Mouse (Mus musculus) lung, postnatal 0 days (tissue): ENCODE measurements around the gene Gm27021. TPM values are rescaled to one million over a fixed set of nuclear protein-coding genes. Genes with fewer than 3 reads are reported as not detected.

Source experiments
- ATAC-seq: fragments of 200-750 bp; cut with Nextera tagmentation; 2 replicates; pipeline ENCODE4 v1.8.0; 2017; ENCODE audit warnings: moderate library complexity
- DNase-seq: peaks from one replicate; pipeline ENCODE4 v3.0.0-alpha.2; 2016; ENCODE audit warnings: low spot score
- H3K27ac ChIP-seq: fragments of 300-500 bp; sonication (generic); 2 replicates; pipeline ENCODE4 v1.5.1; 2014; ENCODE audit warnings: antibody characterized with exemption, mild to moderate bottlenecking, low read length, mixed read lengths
- H3K27me3 ChIP-seq: fragments of 300-500 bp; sonication (generic); replicated peaks from 2 replicates; pipeline ENCODE4 v1.6.1; 2014; ENCODE audit warnings: low read length, mixed read lengths; ENCODE audit not compliant: insufficient read depth
- H3K36me3 ChIP-seq: fragments of 300-500 bp; sonication (generic); 2 replicates; pipeline ENCODE4 v1.6.1; 2014; ENCODE audit warnings: low read length, mixed read lengths; ENCODE audit not compliant: insufficient read depth
- H3K4me1 ChIP-seq: fragments of 300-500 bp; sonication (generic); 2 replicates; pipeline ENCODE4 v1.6.1; 2014; ENCODE audit warnings: antibody characterized with exemption, low read depth, low read length, mixed read lengths; ENCODE audit not compliant: insufficient read depth
- H3K4me2 ChIP-seq: fragments of 300-500 bp; sonication (generic); replicated peaks from 2 replicates; pipeline ENCODE4 v1.6.1; 2014; ENCODE audit warnings: low read depth, mild to moderate bottlenecking, low read length, moderate library complexity, mixed read lengths
- H3K4me3 ChIP-seq: fragments of 300-500 bp; sonication (generic); 2 replicates; pipeline ENCODE4 v1.5.1; 2014; ENCODE audit warnings: low read depth, low read length
- H3K9ac ChIP-seq: fragments of 300-500 bp; sonication (generic); replicated peaks from 2 replicates; pipeline ENCODE4 v1.6.1; 2014; ENCODE audit warnings: low read depth, mild to moderate bottlenecking
- H3K9me3 ChIP-seq: fragments of 300-500 bp; sonication (generic); 2 replicates; pipeline ENCODE4 v1.6.1; 2016; ENCODE audit warnings: low read length, mixed read lengths
- CTCF ChIP-seq: IDR thresholded peaks from 2 replicates; pipeline ENCODE4 v1.5.1; 2016; ENCODE audit warnings: antibody characterized with exemption, mild to moderate bottlenecking
- EP300 ChIP-seq: IDR thresholded peaks from 2 replicates; pipeline ENCODE4 v1.6.1; 2016; ENCODE audit warnings: antibody characterized with exemption, mild to moderate bottlenecking, control low read depth
- WGBS: fragments of 180-500 bp; shearing (Covaris S2); extraction: QIAGEN DNeasy Blood & Tissue Kit; methylation state at CpG from one replicate; pipeline ENCODE4 v1.1.7; 2014; 5-methylcytosine and 5-hydroxymethylcytosine counted together
- polyA plus RNA-seq: library from polyadenylated mRNA; unstranded; fragments of >200 nt; fragmentation: Nextera tagmentation; extraction: Ambion mirVana; gene quantifications from 2 replicates; pipeline ENCODE4 v1.2.1, GENCODE M21; 2015

The Gm27021 gene
- polyA plus RNA-seq, 1 experiment from 2014 or later: 1.3 TPM

DNA sequence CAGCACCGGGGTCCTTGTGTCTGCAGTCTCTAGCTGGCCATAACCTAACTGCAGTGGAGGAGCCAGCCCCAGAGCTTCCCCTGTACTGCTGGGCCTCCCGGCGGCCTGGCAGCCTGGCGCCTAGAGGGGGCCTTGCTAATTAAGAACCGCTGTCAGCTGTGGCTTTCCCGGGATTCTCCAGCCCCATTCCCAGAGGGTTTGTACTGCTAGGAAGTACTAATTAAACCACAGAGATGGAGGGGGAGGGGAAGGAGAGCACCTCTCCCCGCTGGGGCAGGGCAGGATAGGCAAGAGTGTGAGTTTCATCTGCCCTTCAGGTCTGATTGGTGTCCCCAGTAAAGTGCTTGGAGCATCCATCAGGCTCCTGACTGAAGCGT, 104.5 kb downstream of the Gm27021 start:
- no peak overlapping the region for H3K9ac ChIP-seq
- no peaks in the 10 kb centered on the region for H3K9me3 ChIP-seq
- ATAC-seq (no peak), DNase-seq (no peak)
- peak overlapping the region; percentile 20; the same call in 1 of the 2 replicates for H3K4me2 ChIP-seq
- H3K4me3 ChIP-seq: no peak overlapping the region
- no peaks in the 10 kb centered on the region for H3K27me3 ChIP-seq
- 29% methylated on average over 8 of the region's 8 CpGs for WGBS
- H3K4me1 ChIP-seq: peaks cover 20% of the 10 kb centered on the region
- H3K27ac ChIP-seq: peak overlapping the region; percentile 66
- peaks cover 26% of the 10 kb centered on the region; the same call in 1 of the 2 replicates for H3K36me3 ChIP-seq
- TF ChIP-seq CTCF: no peak
- TF ChIP-seq EP300: no peak

DNA sequence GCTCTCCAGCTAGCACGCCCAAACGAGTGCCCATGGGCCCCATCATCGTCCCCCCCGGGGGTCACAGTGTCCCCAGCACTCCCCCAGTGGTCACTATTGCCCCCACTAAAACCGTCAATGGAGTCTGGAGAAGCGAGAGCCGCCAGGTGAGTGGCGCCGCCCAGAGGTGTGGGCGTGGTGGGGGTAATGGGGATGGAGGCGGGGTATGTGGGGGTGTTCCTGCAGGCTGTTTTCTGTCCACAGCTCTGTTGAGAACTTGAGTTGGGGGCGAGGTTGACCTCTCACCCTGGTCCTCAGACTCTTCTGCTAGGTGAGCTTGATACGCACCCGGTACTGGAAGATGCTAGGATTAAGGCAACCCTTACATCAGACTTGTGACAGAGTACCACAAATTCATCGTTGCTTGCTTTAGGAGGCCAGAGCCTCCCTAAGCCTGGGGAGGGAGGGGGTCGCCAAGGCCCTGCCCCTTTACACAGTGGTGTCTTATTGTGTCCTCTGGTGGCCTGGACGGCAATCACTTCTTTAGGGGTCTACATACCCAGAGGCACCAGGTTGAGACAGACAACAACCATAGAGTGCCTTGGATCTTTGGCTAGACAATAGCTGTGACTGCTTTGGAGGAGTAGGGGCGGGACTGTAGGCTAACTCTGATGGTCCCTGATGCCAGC, 105.1 kb downstream of the Gm27021 start:
- ATAC-seq (no peak), DNase-seq (no peak)
- Histone ChIP-seq H3K27me3 (no peaks in the 10 kb centered on the region), H3K4me2 (no peak overlapping the region; the same call in 1 of the 2 replicates), H3K27ac (peak overlapping the region; percentile 66), H3K36me3 (peaks cover 22% of the 10 kb centered on the region; the same call in 1 of the 2 replicates), H3K9me3 (no peaks in the 10 kb centered on the region), H3K4me1 (peaks cover 20% of the 10 kb centered on the region), H3K9ac (no peak overlapping the region), H3K4me3 (no peak overlapping the region)
- TF ChIP-seq EP300 (no peak), CTCF (no peak)
- WGBS: 90% methylated on average over 18 of the region's 18 CpGs

- Histone ChIP-seq H3K4me1 (peaks cover 20% of the 10 kb centered on the region), H3K27me3 (no peaks in the 10 kb centered on the region), H3K36me3 (peaks cover 11% of the 10 kb centered on the region; the same call in 1 of the 2 replicates), H3K9ac (no peak overlapping the region), H3K4me3 (no peak overlapping the region), H3K4me2 (no peak overlapping the region), H3K9me3 (no peaks in the 10 kb centered on the region), H3K27ac (no peak overlapping the region)
- ATAC-seq: peak; percentile 63
- 71% methylated on average over 22 of the region's 22 CpGs for WGBS
- peak; percentile 78 for DNase-seq
- TF ChIP-seq EP300 (no peak), CTCF (peak; percentile 68)
Measured at GRCm38 (mm10) chr8:120561539-120562435, 106.1 kb downstream of the Gm27021 start.

DNA sequence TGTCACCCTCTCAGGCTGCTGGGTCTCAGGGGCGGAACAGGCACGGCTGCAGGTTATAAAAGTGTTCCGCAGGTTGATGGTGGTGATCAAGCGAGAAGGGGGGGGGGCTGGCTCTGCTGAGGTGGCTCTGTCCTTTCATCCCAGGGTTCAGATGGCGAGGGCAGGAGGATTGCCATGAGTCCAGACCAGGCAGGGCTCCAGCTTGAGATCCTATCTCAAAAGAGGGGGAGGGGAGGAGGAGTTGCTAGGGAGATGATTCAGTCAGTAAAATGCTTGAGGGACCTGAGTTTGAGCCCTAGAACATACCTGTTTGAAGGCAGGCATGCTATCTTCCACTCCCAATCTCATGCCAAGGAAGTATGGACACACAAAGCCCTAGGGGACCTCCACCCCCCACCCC, 107.3 kb downstream of the Gm27021 start:
- no peak overlapping the region for H3K9ac ChIP-seq
- peaks cover 20% of the 10 kb centered on the region for H3K4me1 ChIP-seq
- 90% methylated on average over 5 of the region's 5 CpGs for whole genome bisulfite sequencing

DNA sequence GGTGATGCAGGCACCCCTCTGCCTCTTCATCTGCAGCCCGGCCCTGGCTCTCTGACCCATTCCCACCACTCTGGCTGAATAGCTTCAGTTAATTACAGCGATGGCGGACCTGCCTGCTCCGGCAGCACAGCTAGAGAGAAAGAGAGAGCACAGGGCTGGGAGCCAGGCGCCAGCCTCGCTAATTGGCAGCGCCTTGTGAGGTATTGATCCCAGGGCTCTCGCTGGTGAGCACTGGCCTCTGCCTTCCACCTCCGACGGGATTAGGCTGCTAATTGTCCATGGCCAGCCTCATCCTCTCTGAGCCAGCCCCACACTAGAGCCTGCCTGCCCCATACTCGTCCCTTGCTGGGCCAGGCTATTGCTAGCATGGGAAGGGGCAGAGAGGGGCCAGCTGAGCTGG, 108.2 kb downstream of the Gm27021 start:
- Histone ChIP-seq H3K4me3 (no peak overlapping the region), H3K9ac (no peak overlapping the region), H3K27me3 (no peaks in the 10 kb centered on the region), H3K9me3 (no peaks in the 10 kb centered on the region), H3K27ac (no peak overlapping the region), H3K4me1 (peaks cover 20% of the 10 kb centered on the region), H3K36me3 (0 out of 2 replicates have a peak, but pooled peaks cover 4% of the 10 kb centered on the region), H3K4me2 (no peak overlapping the region)
- TF ChIP-seq CTCF: no peak
- no peak for TF ChIP-seq EP300
- WGBS: 80% methylated on average over 11 of the region's 11 CpGs
- ATAC-seq: no peak
- no peak for DNase-seq

More for the DNA sequence above, 107.3 kb downstream of the Gm27021 start:
- TF ChIP-seq EP300 (no peak), CTCF (no peak)
- H3K36me3 ChIP-seq: 0 out of 2 replicates have a peak, but pooled peaks cover 4% of the 10 kb centered on the region
- H3K27me3 ChIP-seq: no peaks in the 10 kb centered on the region
- DNase-seq (no peak), ATAC-seq (no peak)
- no peak overlapping the region for H3K4me2 ChIP-seq
- no peaks in the 10 kb centered on the region for H3K9me3 ChIP-seq
- H3K4me3 ChIP-seq: no peak overlapping the region
- H3K27ac ChIP-seq: no peak overlapping the region

Other genes starting within 250 kb of the Gm27021 start
- gene Gins2, start 78.8 kb downstream of the Gm27021 start, polyA plus RNA-seq: 10.9 and 13.4 TPM in 2 replicates
- gene 1190005I06Rik, start 20.4 kb downstream of the Gm27021 start, polyA plus RNA-seq: 2.0 and 2.1 TPM in 2 replicates
- 1,092 and 1,166 TPM in 2 replicates for gene Cox4i1, start 143 bp upstream of the Gm27021 start, polyA plus RNA-seq
- 131 and 137 TPM in 2 replicates for gene Emc8, start 494 bp upstream of the Gm27021 start, polyA plus RNA-seq
- gene Irf8, start 68.3 kb upstream of the Gm27021 start, polyA plus RNA-seq: 36.0 and 36.4 TPM in 2 replicates